Mouse (Mus musculus): ENCODE data around the gene Hoxa13. TPM values are rescaled to one million over a fixed set of nuclear protein-coding genes. Genes with fewer than 3 reads are reported as not detected.

The Hoxa13 gene
- 0.77 TPM for polyA plus RNA-seq (2012; fragmentation: generic; extraction: Trizol)
- long read RNA-seq, experiment 1, result 0 reads
- long read RNA-seq, experiment 2, result 0 reads

DNA sequence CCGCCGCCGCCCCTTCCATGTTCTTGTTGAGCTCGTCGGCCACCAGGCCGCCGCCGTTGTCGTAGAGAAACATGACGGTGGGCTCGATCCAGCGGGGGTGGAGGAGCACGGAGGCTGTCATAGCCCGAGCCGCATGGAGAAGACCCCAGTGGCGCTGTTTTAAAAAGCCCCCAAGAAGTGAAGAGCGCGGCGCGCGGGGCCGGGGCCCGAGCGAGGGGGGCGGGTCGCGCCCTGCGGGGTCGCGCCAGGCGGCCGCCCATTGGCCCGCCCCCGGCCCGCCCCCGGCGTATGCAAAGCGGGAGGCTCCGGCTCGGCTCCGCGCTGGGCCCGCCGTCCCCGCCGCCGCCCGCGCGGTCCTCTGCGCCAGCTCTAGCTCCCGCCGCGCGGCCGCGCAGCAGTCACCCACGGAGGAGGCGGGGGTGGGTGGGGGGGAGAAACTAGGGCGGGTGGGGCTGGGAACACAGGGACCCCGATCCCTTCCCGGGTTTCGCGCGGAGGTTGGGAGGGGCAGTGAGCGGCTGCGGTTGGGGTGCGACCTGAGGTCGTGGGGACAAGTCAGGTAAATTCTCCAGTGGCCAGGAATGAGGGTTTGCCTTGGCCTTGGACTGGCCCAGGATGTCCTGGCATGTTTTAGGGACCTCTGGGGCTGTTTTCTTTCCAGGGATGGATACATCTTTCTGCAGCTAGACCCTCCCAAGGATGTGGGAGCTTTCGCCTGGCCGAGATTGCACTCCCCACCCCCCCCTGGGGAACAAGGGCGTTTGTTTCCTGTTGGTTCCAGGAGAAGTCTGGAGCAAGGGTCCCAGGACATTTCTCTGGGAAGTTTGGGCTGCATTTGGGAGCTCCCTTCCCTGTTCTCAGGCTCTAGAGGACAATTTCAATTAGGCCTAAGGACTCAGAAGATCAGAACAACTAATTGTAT lies at the start of gene Hoxa13:
Gene Hoxa13, minus strand, starts transcription at position 227 of the 922 bp plus-strand sequence.
- Histone ChIP-seq H3ac (ENCODE audit: control insufficient read depth, insufficient read length, low read depth) (peak within 1 kb of the TSS; percentile 72), H3K4me3 (ENCODE audit: insufficient read depth, poor library complexity, severe bottlenecking) (peak within 1 kb of the TSS; percentile 36), H3K79me2 (ENCODE audit: control insufficient read depth, insufficient read depth) (no peaks in the 10 kb centered on the region), H3K79me3 (ENCODE audit: low read depth) (no peaks in the 10 kb centered on the region), H3K36me3 (ENCODE audit: control insufficient read depth, insufficient read depth) (no peaks in the 10 kb centered on the region), H3K27me3 (ENCODE audit: control insufficient read depth, insufficient read depth, insufficient read length) (no peaks in the 10 kb centered on the region)
- no peak for TF ChIP-seq CTCF (IDR thresholded peaks at IDR 0.05; ENCODE audit: control insufficient read depth, insufficient read depth, insufficient read length)
- no peak for TF ChIP-seq MYOG (IDR thresholded peaks at IDR 0.05; ENCODE audit: control insufficient read depth, extremely low read depth, insufficient read length)
- TF ChIP-seq CEBPB (IDR thresholded peaks at IDR 0.05; ENCODE audit: low read depth), result no peak
- TF ChIP-seq MAX (IDR thresholded peaks at IDR 0.05), result no peak
- no peak for TF ChIP-seq USF1 (IDR thresholded peaks at IDR 0.05; ENCODE audit: low read depth)
- TF ChIP-seq FOSL1 (IDR thresholded peaks at IDR 0.05; ENCODE audit: insufficient read depth, low read length, poor library complexity, severe bottlenecking), result no peak
- TF ChIP-seq MYOD1 (IDR thresholded peaks at IDR 0.05; ENCODE audit: control insufficient read depth, insufficient read length, low read depth), result no peak

DNA sequence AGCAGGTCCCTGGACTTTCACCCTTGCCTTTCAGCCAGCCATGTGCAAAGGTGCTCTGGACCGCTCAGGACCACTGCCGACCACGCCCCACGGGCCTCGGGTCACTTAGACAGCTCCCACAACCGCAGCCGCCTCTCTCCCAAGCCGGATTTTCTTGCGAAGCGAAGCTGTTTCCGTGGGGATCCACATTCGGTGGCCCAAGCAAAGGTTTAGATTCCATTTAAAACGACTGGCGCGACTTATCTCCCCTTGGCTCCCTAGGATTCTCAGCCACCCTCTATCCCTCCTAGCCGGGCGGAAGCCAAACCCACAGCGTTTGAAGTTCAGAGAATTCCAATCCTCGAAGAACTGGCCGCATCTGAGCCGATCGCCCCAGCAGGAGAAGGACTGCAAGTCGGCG lies 49.7 kb upstream of the Hoxa13 start:
- H3K79me2 ChIP-seq (ENCODE audit: control insufficient read depth, insufficient read depth), result no peaks in the 10 kb centered on the region
- H3K79me3 ChIP-seq (ENCODE audit: low read depth), result no peaks in the 10 kb centered on the region
- H3ac ChIP-seq (ENCODE audit: control insufficient read depth, insufficient read length, low read depth), result no peak overlapping the region
- H3K27me3 ChIP-seq (ENCODE audit: control insufficient read depth, insufficient read depth, insufficient read length), result peaks cover 53% of the 10 kb centered on the region
- no peaks in the 10 kb centered on the region for H3K36me3 ChIP-seq (ENCODE audit: control insufficient read depth, insufficient read depth)
- H3K4me3 ChIP-seq (ENCODE audit: insufficient read depth, poor library complexity, severe bottlenecking), result no peak overlapping the region
- TF ChIP-seq CTCF (IDR thresholded peaks at IDR 0.05; ENCODE audit: control insufficient read depth, insufficient read depth, insufficient read length) (no peak), MYOD1 (IDR thresholded peaks at IDR 0.05; ENCODE audit: control insufficient read depth, insufficient read length, low read depth) (no peak), MYOG (IDR thresholded peaks at IDR 0.05; ENCODE audit: control insufficient read depth, extremely low read depth, insufficient read length) (no peak), MAX (IDR thresholded peaks at IDR 0.05) (no peak), CEBPB (IDR thresholded peaks at IDR 0.05; ENCODE audit: low read depth) (no peak), USF1 (IDR thresholded peaks at IDR 0.05; ENCODE audit: low read depth) (no peak), FOSL1 (IDR thresholded peaks at IDR 0.05; ENCODE audit: insufficient read depth, low read length, poor library complexity, severe bottlenecking) (no peak)

DNA sequence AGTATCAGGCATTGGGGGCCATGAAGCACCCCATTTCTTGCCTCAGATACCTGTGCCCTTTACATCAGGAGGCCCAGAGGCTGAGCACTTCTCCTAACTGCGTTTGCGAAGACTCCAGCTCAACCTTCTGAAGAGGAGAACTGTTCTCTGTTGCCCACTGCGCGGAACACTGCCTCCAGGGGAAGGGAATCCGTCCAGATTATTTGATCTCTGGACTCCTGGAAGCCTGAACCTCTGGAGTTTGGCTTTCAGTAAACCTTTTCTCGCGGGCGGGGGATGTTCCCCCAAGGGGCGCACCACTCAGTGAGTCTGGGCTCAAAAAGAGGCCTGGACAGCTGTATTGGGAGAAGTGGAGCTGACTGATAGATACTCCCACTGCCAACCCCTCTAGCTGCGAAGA lies 49.1 kb upstream of the Hoxa13 start:
- TF ChIP-seq CEBPB (IDR thresholded peaks at IDR 0.05; ENCODE audit: low read depth) (no peak), MYOG (IDR thresholded peaks at IDR 0.05; ENCODE audit: control insufficient read depth, extremely low read depth, insufficient read length) (no peak), FOSL1 (IDR thresholded peaks at IDR 0.05; ENCODE audit: insufficient read depth, low read length, poor library complexity, severe bottlenecking) (no peak), USF1 (IDR thresholded peaks at IDR 0.05; ENCODE audit: low read depth) (no peak)
- Histone ChIP-seq H3ac (ENCODE audit: control insufficient read depth, insufficient read length, low read depth) (no peak overlapping the region), H3K36me3 (ENCODE audit: control insufficient read depth, insufficient read depth) (no peaks in the 10 kb centered on the region), H3K79me2 (ENCODE audit: control insufficient read depth, insufficient read depth) (no peaks in the 10 kb centered on the region), H3K79me3 (ENCODE audit: low read depth) (no peaks in the 10 kb centered on the region), H3K4me3 (ENCODE audit: insufficient read depth, poor library complexity, severe bottlenecking) (no peak overlapping the region), H3K27me3 (ENCODE audit: control insufficient read depth, insufficient read depth, insufficient read length) (peaks cover 47% of the 10 kb centered on the region)

DNA sequence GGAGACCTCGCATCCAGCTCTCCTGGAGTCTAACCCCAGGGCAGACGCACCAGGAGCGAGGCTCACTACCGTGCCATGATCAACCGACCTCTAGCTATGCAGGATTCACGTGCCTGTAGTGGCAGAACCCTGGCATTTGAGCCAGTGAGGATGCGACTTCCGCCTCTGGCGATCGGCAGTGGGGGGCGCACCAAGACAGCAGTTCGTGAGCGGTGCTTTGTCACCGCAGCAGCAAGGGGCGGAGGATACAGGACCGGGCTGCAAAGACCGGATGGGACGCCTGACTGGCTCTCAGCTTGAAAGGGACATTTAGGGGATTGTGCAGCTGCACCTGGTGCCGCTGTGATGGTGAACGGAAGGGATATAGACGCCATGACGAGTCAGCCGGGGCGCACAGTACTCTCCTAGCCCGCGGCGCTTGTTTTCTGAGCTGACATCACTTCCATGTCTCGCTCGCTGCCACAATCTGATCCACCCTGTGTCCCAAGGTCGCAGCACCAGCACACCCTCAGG lies 45.3 kb upstream of the Hoxa13 start:
- no peak overlapping the region for H3K4me3 ChIP-seq (ENCODE audit: insufficient read depth, poor library complexity, severe bottlenecking)
- H3K27me3 ChIP-seq (ENCODE audit: control insufficient read depth, insufficient read depth, insufficient read length), result peaks cover 16% of the 10 kb centered on the region
- no peaks in the 10 kb centered on the region for H3K79me2 ChIP-seq (ENCODE audit: control insufficient read depth, insufficient read depth)
- H3ac ChIP-seq (ENCODE audit: control insufficient read depth, insufficient read length, low read depth), result no peak overlapping the region
- no peaks in the 10 kb centered on the region for H3K36me3 ChIP-seq (ENCODE audit: control insufficient read depth, insufficient read depth)
- TF ChIP-seq CTCF (IDR thresholded peaks at IDR 0.05; ENCODE audit: control insufficient read depth, insufficient read depth, insufficient read length) (peak; percentile 84), USF1 (IDR thresholded peaks at IDR 0.05; ENCODE audit: low read depth) (no peak)
- no peaks in the 10 kb centered on the region for H3K79me3 ChIP-seq (ENCODE audit: low read depth)

GRCm38 (mm10) chr6:52303426-52303825 lies 42.7 kb upstream of the Hoxa13 start:
- no peak overlapping the region for H3K4me3 ChIP-seq (ENCODE audit: insufficient read depth, poor library complexity, severe bottlenecking)
- H3K79me2 ChIP-seq (ENCODE audit: control insufficient read depth, insufficient read depth), result no peaks in the 10 kb centered on the region
- TF ChIP-seq CTCF (IDR thresholded peaks at IDR 0.05; ENCODE audit: control insufficient read depth, insufficient read depth, insufficient read length) (no peak), MAX (IDR thresholded peaks at IDR 0.05) (no peak), CEBPB (IDR thresholded peaks at IDR 0.05; ENCODE audit: low read depth) (no peak), FOSL1 (IDR thresholded peaks at IDR 0.05; ENCODE audit: insufficient read depth, low read length, poor library complexity, severe bottlenecking) (no peak), USF1 (IDR thresholded peaks at IDR 0.05; ENCODE audit: low read depth) (no peak), MYOD1 (IDR thresholded peaks at IDR 0.05; ENCODE audit: control insufficient read depth, insufficient read length, low read depth) (no peak), MYOG (IDR thresholded peaks at IDR 0.05; ENCODE audit: control insufficient read depth, extremely low read depth, insufficient read length) (no peak)
- no peak overlapping the region for H3ac ChIP-seq (ENCODE audit: control insufficient read depth, insufficient read length, low read depth)
- H3K36me3 ChIP-seq (ENCODE audit: control insufficient read depth, insufficient read depth), result no peaks in the 10 kb centered on the region
- no peaks in the 10 kb centered on the region for H3K27me3 ChIP-seq (ENCODE audit: control insufficient read depth, insufficient read depth, insufficient read length)
- no peaks in the 10 kb centered on the region for H3K79me3 ChIP-seq (ENCODE audit: low read depth)
